Mouse (Mus musculus): ENCODE results near the gene Arsb.

DNA sequence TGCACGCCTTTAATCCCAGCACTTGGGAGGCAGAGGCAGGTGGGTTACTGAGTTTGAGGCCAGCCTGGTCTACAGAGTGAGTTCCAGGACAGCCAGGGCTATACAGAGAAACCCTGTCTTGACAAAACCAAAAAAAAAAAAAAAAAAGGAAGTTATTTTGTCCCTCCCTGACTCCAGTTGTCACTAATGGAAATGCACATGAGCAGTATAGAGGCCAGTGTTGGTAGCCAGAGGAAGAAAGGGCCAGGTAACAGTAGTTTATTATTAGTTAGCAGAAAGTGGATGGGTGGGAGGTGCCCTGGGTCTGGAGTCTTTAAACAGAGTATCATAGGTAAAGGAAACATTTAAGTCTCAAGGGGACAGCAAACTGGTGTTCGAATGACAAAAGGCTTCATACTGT lies 44.7 kb downstream of the Arsb start:
- TF ChIP-seq GATA1 (IDR thresholded peaks at IDR 0.05; ENCODE audit: borderline replicate concordance, low read length): no peak
- no peak for TF ChIP-seq CTCF (IDR thresholded peaks at IDR 0.05; ENCODE audit: low read depth, low read length)

Data from G1E (cell line).